Mouse (Mus musculus): ENCODE data around the gene Fam107b. TPM values are rescaled to one million over a fixed set of nuclear protein-coding genes. Genes with fewer than 3 reads are reported as not detected.

Fam107b gene
- polyA plus RNA-seq, 1 experiment from 2014 or later: 26.5 TPM

DNA sequence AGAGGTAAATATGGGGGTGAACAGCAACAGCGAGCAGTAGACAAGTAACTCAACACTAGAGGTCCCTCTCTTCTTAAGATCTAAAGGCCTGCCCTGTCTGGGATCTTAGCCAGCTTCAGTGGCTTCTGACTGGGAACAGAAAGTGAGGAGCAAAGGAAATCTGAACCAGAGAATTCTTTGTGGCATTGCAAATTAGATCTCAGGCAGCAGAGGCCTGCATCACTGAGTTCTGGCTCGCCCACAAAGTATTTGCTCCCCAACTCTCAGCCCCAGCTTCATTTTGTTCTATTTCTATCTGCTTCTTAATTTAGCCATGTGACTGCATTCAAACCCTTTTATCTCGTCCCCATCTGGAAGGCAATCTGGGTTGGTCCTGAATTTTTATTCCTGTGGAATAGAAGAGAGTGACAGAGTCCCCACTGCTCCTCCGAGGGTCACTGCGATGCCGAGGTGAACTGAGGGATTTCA lies 245.9 kb downstream of the Fam107b start:
- 63% methylated on average over 6 of the region's 6 CpGs for WGBS
- Histone ChIP-seq H3K4me3 (ENCODE audit: control insufficient read depth in 1 of 2, insufficient read depth in 1 of 2, low read depth in 1 of 2, low read length in 2 of 2) (no peak overlapping the region), H3K9ac (ENCODE audit: low read length) (no peak overlapping the region), H3K4me1 (ENCODE audit: control insufficient read depth in 2 of 2, insufficient read depth in 2 of 2, low read length in 2 of 2) (no peaks in the 10 kb centered on the region), H3K27me3 (ENCODE audit: control insufficient read depth, insufficient read depth, low read length) (no peaks in the 10 kb centered on the region), H3K27ac (replicated peaks in 1 of 2; ENCODE audit: control insufficient read depth in 1 of 2, insufficient read depth in 1 of 2, low read depth in 2 of 2, low read length in 2 of 2) (no peak overlapping the region), H3K9me3 (ENCODE audit: control insufficient read depth, low read length) (no peaks in the 10 kb centered on the region), H3K36me3 (ENCODE audit: control insufficient read depth, insufficient read depth, low read length) (no peaks in the 10 kb centered on the region), H3K4me2 (ENCODE audit: low read length) (no peak overlapping the region)
- no peak for ATAC-seq (ENCODE audit: insufficient number of reproducible peaks, insufficient read depth, low FRiP score, low read depth)

DNA sequence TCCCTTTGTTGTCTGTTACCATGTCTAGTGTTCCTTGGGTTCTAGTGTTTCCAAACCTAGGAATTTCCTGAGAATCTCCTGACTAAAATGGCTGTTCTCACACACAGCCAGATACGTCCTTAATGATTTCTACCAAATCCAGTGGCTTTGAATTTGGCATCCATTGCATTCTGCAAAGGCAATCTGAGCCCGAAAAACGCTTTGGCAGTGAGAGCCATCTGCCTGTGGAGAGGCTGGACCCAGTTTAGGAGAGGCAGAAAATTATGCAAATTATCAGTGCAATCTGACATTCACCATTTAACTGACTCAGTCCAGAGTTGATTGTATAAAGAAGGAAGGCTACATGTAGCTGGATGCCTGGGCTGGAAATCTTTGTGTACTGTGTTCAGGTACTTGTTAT lies 247.3 kb downstream of the Fam107b start:
- no peaks in the 10 kb centered on the region for H3K36me3 ChIP-seq (ENCODE audit: control insufficient read depth, insufficient read depth, low read length)
- H3K27ac ChIP-seq (replicated peaks in 1 of 2; ENCODE audit: control insufficient read depth in 1 of 2, insufficient read depth in 1 of 2, low read depth in 2 of 2, low read length in 2 of 2): no peak overlapping the region
- H3K4me1 ChIP-seq (ENCODE audit: control insufficient read depth in 2 of 2, insufficient read depth in 2 of 2, low read length in 2 of 2): no peaks in the 10 kb centered on the region
- 84% methylated on average over 3 of the region's 3 CpGs for WGBS
- H3K9ac ChIP-seq (ENCODE audit: low read length): no peak overlapping the region
- no peak overlapping the region for H3K4me2 ChIP-seq (ENCODE audit: low read length)
- no peaks in the 10 kb centered on the region for H3K27me3 ChIP-seq (ENCODE audit: control insufficient read depth, insufficient read depth, low read length)
- no peak overlapping the region for H3K4me3 ChIP-seq (ENCODE audit: control insufficient read depth in 1 of 2, insufficient read depth in 1 of 2, low read depth in 1 of 2, low read length in 2 of 2)
- H3K9me3 ChIP-seq (ENCODE audit: control insufficient read depth, low read length): no peaks in the 10 kb centered on the region
- ATAC-seq (ENCODE audit: insufficient number of reproducible peaks, insufficient read depth, low FRiP score, low read depth): no peak

DNA sequence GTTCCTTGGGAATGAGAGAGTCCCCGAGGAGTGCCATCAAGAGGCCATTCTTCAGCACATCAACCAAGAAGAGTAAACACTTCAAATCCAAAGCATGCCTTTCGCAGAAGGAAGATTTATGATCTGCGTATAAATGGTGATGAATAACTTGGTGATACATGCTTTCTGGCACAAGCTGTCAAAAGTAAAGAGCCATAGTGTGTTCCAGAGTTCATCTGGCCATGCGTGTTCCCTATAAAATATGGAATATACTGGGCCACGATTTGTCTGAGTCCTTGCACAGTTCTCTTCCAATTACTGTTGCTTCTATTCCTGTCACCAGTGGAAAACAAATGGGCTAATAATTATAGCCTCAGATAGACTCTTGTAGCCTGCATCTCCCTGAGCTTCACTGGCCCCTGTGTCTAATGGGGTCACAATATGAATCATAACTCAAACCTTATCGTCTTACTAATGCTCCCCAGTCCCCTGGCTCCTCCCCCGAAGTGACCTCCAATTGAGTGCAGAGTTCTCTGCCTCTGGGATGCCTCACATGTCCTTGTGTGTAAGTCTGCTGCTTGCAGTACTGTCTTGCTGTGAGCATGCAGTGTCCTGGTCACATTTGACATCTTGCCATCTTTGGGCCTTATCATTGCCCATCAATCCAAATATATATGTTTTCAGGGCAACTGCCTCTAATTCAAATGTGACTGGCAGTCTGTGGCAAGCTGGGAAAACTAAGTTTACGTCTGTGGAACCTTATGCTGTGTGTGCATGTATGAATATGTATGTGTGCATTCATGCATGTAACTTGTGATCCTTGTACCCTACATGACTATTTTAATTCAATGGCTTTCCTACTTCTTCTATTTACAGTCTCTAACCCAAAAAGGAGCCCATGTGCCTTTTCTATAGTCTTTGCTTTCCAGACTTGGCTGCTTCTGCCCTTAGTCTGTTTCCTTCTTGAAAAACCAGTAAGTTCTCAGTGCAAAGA lies 252.5 kb downstream of the Fam107b start:
- no peaks in the 10 kb centered on the region for H3K9me3 ChIP-seq (ENCODE audit: control insufficient read depth, low read length)
- no peak overlapping the region for H3K27ac ChIP-seq (replicated peaks in 1 of 2; ENCODE audit: control insufficient read depth in 1 of 2, insufficient read depth in 1 of 2, low read depth in 2 of 2, low read length in 2 of 2)
- no peak for ATAC-seq (ENCODE audit: insufficient number of reproducible peaks, insufficient read depth, low FRiP score, low read depth)
- H3K4me1 ChIP-seq (ENCODE audit: control insufficient read depth in 2 of 2, insufficient read depth in 2 of 2, low read length in 2 of 2): no peaks in the 10 kb centered on the region
- no peaks in the 10 kb centered on the region for H3K36me3 ChIP-seq (ENCODE audit: control insufficient read depth, insufficient read depth, low read length)
- no peaks in the 10 kb centered on the region for H3K27me3 ChIP-seq (ENCODE audit: control insufficient read depth, insufficient read depth, low read length)
- H3K4me3 ChIP-seq (ENCODE audit: control insufficient read depth in 1 of 2, insufficient read depth in 1 of 2, low read depth in 1 of 2, low read length in 2 of 2): no peak overlapping the region
- no peak overlapping the region for H3K9ac ChIP-seq (ENCODE audit: low read length)
- 70% methylated on average over 8 of the region's 8 CpGs for WGBS
- H3K4me2 ChIP-seq (ENCODE audit: low read length): no peak overlapping the region

Other genes starting within 250 kb of the Fam107b start
- gene Rpp38, start 237.8 kb upstream of the Fam107b start, polyA plus RNA-seq (2014; fragmentation: Nextera tagmentation; extraction: Ambion mirVana): 12.5 and 12.8 TPM in 2 replicates
- gene Acbd7, start 234.3 kb upstream of the Fam107b start, polyA plus RNA-seq (2014; fragmentation: Nextera tagmentation; extraction: Ambion mirVana): 0.70 and 0.85 TPM in 2 replicates
- not detected in 2 replicates for gene Olah, start 173.3 kb upstream of the Fam107b start, polyA plus RNA-seq (2014; fragmentation: Nextera tagmentation; extraction: Ambion mirVana)
- 0.39 TPM in 1 of 2 replicates, not detected in the other for gene Meig1, start 147.8 kb upstream of the Fam107b start, polyA plus RNA-seq (2014; fragmentation: Nextera tagmentation; extraction: Ambion mirVana)
- 4.4 and 5.8 TPM in 2 replicates for gene Dclre1c, start 146.4 kb upstream of the Fam107b start, polyA plus RNA-seq (2014; fragmentation: Nextera tagmentation; extraction: Ambion mirVana)
- gene Suv39h2, start 95.5 kb upstream of the Fam107b start, polyA plus RNA-seq (2014; fragmentation: Nextera tagmentation; extraction: Ambion mirVana): 6.9 and 8.3 TPM in 2 replicates
- 3.4 and 3.9 TPM in 2 replicates for gene Gm45902, start 57.7 kb upstream of the Fam107b start, polyA plus RNA-seq (2014; fragmentation: Nextera tagmentation; extraction: Ambion mirVana)
- 70.5 and 77.3 TPM in 2 replicates for gene Hspa14, start 57.7 kb upstream of the Fam107b start, polyA plus RNA-seq (2014; fragmentation: Nextera tagmentation; extraction: Ambion mirVana)
- 0.11 and 0.74 TPM in 2 replicates for gene Cdnf, start 57.5 kb upstream of the Fam107b start, polyA plus RNA-seq (2014; fragmentation: Nextera tagmentation; extraction: Ambion mirVana)

Measured in heart, embryonic 14.5 days (tissue).